Mouse (Mus musculus) liver, adult 2 months (tissue): ENCODE results near the gene Slc9a9.

ENCODE experiments used
- CTCF ChIP-seq: fragments of 200-500 bp; IDR thresholded peaks from 2 replicates; pipeline ENCODE4 v1.5.1; 2011; ENCODE audit warnings: low read depth, low read length, control low read depth
- POLR2A ChIP-seq: fragments of 200-500 bp; IDR thresholded peaks from 2 replicates; pipeline ENCODE4 v1.6.1; 2011; ENCODE audit warnings: low read length, control low read depth; ENCODE audit not compliant: insufficient read depth; ENCODE audit errors: extremely low read depth

- TF ChIP-seq POLR2A: no peak
- no peak for TF ChIP-seq CTCF
Measured at GRCm38 (mm10) chr9:95096486-95096885, 426.8 kb downstream of the Slc9a9 start.
